Mouse (Mus musculus): ENCODE data around the gene A730049H05Rik. TPM values are rescaled to one million over a fixed set of nuclear protein-coding genes. Genes with fewer than 3 reads are reported as not detected.

A730049H05Rik gene
- not detected for polyA plus RNA-seq (2012; fragmentation: generic; extraction: Trizol)
- long read RNA-seq, experiment 1: 0 reads
- long read RNA-seq, experiment 2: 0 reads

- no peaks in the 10 kb centered on the region for H3K79me3 ChIP-seq (ENCODE audit: low read depth)
- no peaks in the 10 kb centered on the region for H3K36me3 ChIP-seq (ENCODE audit: control insufficient read depth, insufficient read depth)
- TF ChIP-seq CEBPB (IDR thresholded peaks at IDR 0.05; ENCODE audit: low read depth): no peak
- TF ChIP-seq MYOD1 (IDR thresholded peaks at IDR 0.05; ENCODE audit: control insufficient read depth, insufficient read length, low read depth): no peak
- TF ChIP-seq FOSL1 (IDR thresholded peaks at IDR 0.05; ENCODE audit: insufficient read depth, low read length, poor library complexity, severe bottlenecking): no peak
- no peak within 1 kb of the TSS for H3K4me3 ChIP-seq (ENCODE audit: insufficient read depth, poor library complexity, severe bottlenecking)
- H3ac ChIP-seq (ENCODE audit: control insufficient read depth, insufficient read length, low read depth): no peak within 1 kb of the TSS
- no peaks in the 10 kb centered on the region for H3K79me2 ChIP-seq (ENCODE audit: control insufficient read depth, insufficient read depth)
- H3K27me3 ChIP-seq (ENCODE audit: control insufficient read depth, insufficient read depth, insufficient read length): no peaks in the 10 kb centered on the region
Observed at GRCm38 (mm10) chr6:92816311-92816751, at the start of gene A730049H05Rik. TSS of gene A730049H05Rik (plus strand) at chr6:92816478.

GRCm38 (mm10) chr6:92776356-92776755 lies 39.9 kb upstream of the A730049H05Rik start:
- Histone ChIP-seq H3K36me3 (ENCODE audit: control insufficient read depth, insufficient read depth) (no peaks in the 10 kb centered on the region), H3K4me3 (ENCODE audit: insufficient read depth, poor library complexity, severe bottlenecking) (no peak overlapping the region), H3K27me3 (ENCODE audit: control insufficient read depth, insufficient read depth, insufficient read length) (no peaks in the 10 kb centered on the region), H3K79me2 (ENCODE audit: control insufficient read depth, insufficient read depth) (no peaks in the 10 kb centered on the region), H3K79me3 (ENCODE audit: low read depth) (no peaks in the 10 kb centered on the region), H3ac (ENCODE audit: control insufficient read depth, insufficient read length, low read depth) (no peak overlapping the region)
- TF ChIP-seq MAX (IDR thresholded peaks at IDR 0.05) (no peak), CEBPB (IDR thresholded peaks at IDR 0.05; ENCODE audit: low read depth) (no peak), USF1 (IDR thresholded peaks at IDR 0.05; ENCODE audit: low read depth) (no peak), FOSL1 (IDR thresholded peaks at IDR 0.05; ENCODE audit: insufficient read depth, low read length, poor library complexity, severe bottlenecking) (no peak), MYOG (IDR thresholded peaks at IDR 0.05; ENCODE audit: control insufficient read depth, extremely low read depth, insufficient read length) (no peak), CTCF (IDR thresholded peaks at IDR 0.05; ENCODE audit: control insufficient read depth, insufficient read depth, insufficient read length) (no peak), MYOD1 (IDR thresholded peaks at IDR 0.05; ENCODE audit: control insufficient read depth, insufficient read length, low read depth) (no peak)

GRCm38 (mm10) chr6:92779140-92779934 lies 36.9 kb upstream of the A730049H05Rik start:
- Histone ChIP-seq H3K79me2 (ENCODE audit: control insufficient read depth, insufficient read depth) (no peaks in the 10 kb centered on the region), H3ac (ENCODE audit: control insufficient read depth, insufficient read length, low read depth) (no peak overlapping the region), H3K79me3 (ENCODE audit: low read depth) (no peaks in the 10 kb centered on the region), H3K36me3 (ENCODE audit: control insufficient read depth, insufficient read depth) (no peaks in the 10 kb centered on the region), H3K27me3 (ENCODE audit: control insufficient read depth, insufficient read depth, insufficient read length) (no peaks in the 10 kb centered on the region), H3K4me3 (ENCODE audit: insufficient read depth, poor library complexity, severe bottlenecking) (no peak overlapping the region)
- TF ChIP-seq CEBPB (IDR thresholded peaks at IDR 0.05; ENCODE audit: low read depth) (no peak), MYOG (IDR thresholded peaks at IDR 0.05; ENCODE audit: control insufficient read depth, extremely low read depth, insufficient read length) (no peak)

- no peaks in the 10 kb centered on the region for H3K36me3 ChIP-seq (ENCODE audit: control insufficient read depth, insufficient read depth)
- TF ChIP-seq MYOG (IDR thresholded peaks at IDR 0.05; ENCODE audit: control insufficient read depth, extremely low read depth, insufficient read length) (no peak), MAX (IDR thresholded peaks at IDR 0.05) (no peak)
- no peaks in the 10 kb centered on the region for H3K79me2 ChIP-seq (ENCODE audit: control insufficient read depth, insufficient read depth)
- no peak overlapping the region for H3ac ChIP-seq (ENCODE audit: control insufficient read depth, insufficient read length, low read depth)
- H3K27me3 ChIP-seq (ENCODE audit: control insufficient read depth, insufficient read depth, insufficient read length): no peaks in the 10 kb centered on the region
- no peaks in the 10 kb centered on the region for H3K79me3 ChIP-seq (ENCODE audit: low read depth)
- no peak overlapping the region for H3K4me3 ChIP-seq (ENCODE audit: insufficient read depth, poor library complexity, severe bottlenecking)
Observed at GRCm38 (mm10) chr6:92779935-92780205, 36.4 kb upstream of the A730049H05Rik start.

GRCm38 (mm10) chr6:92781446-92781845 lies 34.8 kb upstream of the A730049H05Rik start:
- Histone ChIP-seq H3K36me3 (ENCODE audit: control insufficient read depth, insufficient read depth) (no peaks in the 10 kb centered on the region), H3K79me3 (ENCODE audit: low read depth) (no peaks in the 10 kb centered on the region), H3ac (ENCODE audit: control insufficient read depth, insufficient read length, low read depth) (no peak overlapping the region), H3K27me3 (ENCODE audit: control insufficient read depth, insufficient read depth, insufficient read length) (no peaks in the 10 kb centered on the region), H3K4me3 (ENCODE audit: insufficient read depth, poor library complexity, severe bottlenecking) (no peak overlapping the region), H3K79me2 (ENCODE audit: control insufficient read depth, insufficient read depth) (no peaks in the 10 kb centered on the region)
- TF ChIP-seq MAX (IDR thresholded peaks at IDR 0.05): no peak
- TF ChIP-seq USF1 (IDR thresholded peaks at IDR 0.05; ENCODE audit: low read depth): no peak
- TF ChIP-seq MYOG (IDR thresholded peaks at IDR 0.05; ENCODE audit: control insufficient read depth, extremely low read depth, insufficient read length): no peak
- TF ChIP-seq CTCF (IDR thresholded peaks at IDR 0.05; ENCODE audit: control insufficient read depth, insufficient read depth, insufficient read length): no peak
- no peak for TF ChIP-seq MYOD1 (IDR thresholded peaks at IDR 0.05; ENCODE audit: control insufficient read depth, insufficient read length, low read depth)
- no peak for TF ChIP-seq CEBPB (IDR thresholded peaks at IDR 0.05; ENCODE audit: low read depth)
- no peak for TF ChIP-seq FOSL1 (IDR thresholded peaks at IDR 0.05; ENCODE audit: insufficient read depth, low read length, poor library complexity, severe bottlenecking)

- no peak overlapping the region for H3K4me3 ChIP-seq (ENCODE audit: insufficient read depth, poor library complexity, severe bottlenecking)
- no peaks in the 10 kb centered on the region for H3K27me3 ChIP-seq (ENCODE audit: control insufficient read depth, insufficient read depth, insufficient read length)
- TF ChIP-seq MYOG (IDR thresholded peaks at IDR 0.05; ENCODE audit: control insufficient read depth, extremely low read depth, insufficient read length): no peak
- no peak for TF ChIP-seq USF1 (IDR thresholded peaks at IDR 0.05; ENCODE audit: low read depth)
- no peak for TF ChIP-seq CEBPB (IDR thresholded peaks at IDR 0.05; ENCODE audit: low read depth)
- TF ChIP-seq FOSL1 (IDR thresholded peaks at IDR 0.05; ENCODE audit: insufficient read depth, low read length, poor library complexity, severe bottlenecking): no peak
- peak; percentile 15 for TF ChIP-seq CTCF (IDR thresholded peaks at IDR 0.05; ENCODE audit: control insufficient read depth, insufficient read depth, insufficient read length)
- TF ChIP-seq MYOD1 (IDR thresholded peaks at IDR 0.05; ENCODE audit: control insufficient read depth, insufficient read length, low read depth): no peak
- no peak for TF ChIP-seq MAX (IDR thresholded peaks at IDR 0.05)
- no peaks in the 10 kb centered on the region for H3K79me2 ChIP-seq (ENCODE audit: control insufficient read depth, insufficient read depth)
- H3K79me3 ChIP-seq (ENCODE audit: low read depth): no peaks in the 10 kb centered on the region
- H3ac ChIP-seq (ENCODE audit: control insufficient read depth, insufficient read length, low read depth): no peak overlapping the region
- H3K36me3 ChIP-seq (ENCODE audit: control insufficient read depth, insufficient read depth): no peaks in the 10 kb centered on the region
Observed at GRCm38 (mm10) chr6:92784782-92785181, 31.5 kb upstream of the A730049H05Rik start.
